In genomic region chr8:126713602-126714145, GRCm38 (mm10) we compare ENCODE assay signal across 22 mouse cellular contexts.
DNase-seq lines count a peak whose midpoint lies in the region; ATAC-seq and TF ChIP-seq lines count a peak whose summit lies in the region.
"Had no signal": no experiment of that assay in that cellular context is flagged by ENCODE, and none has a peak within 500 bp of the region (broad histone marks: within the 10 kb centered on the region; RNA-seq: fewer than 3 reads in every experiment).

No protein-coding gene starts in this region.

- ATAC-seq in embryonic facial prominence, embryonic 11.5 days (replicated peaks; ENCODE audit: insufficient number of reproducible peaks, low FRiP score, low TSS enrichment, low read depth), result no peak
- ATAC-seq in heart, postnatal 0 days (ENCODE audit: insufficient read depth, low read depth), result no peak
- ATAC-seq in activated CD4-positive, CD25-positive, alpha-beta regulatory T cell, adult 4 months, result no peak
- ATAC-seq: hindbrain, embryonic 16.5 days had no signal

- H3K36me3 ChIP-seq in embryonic facial prominence, embryonic 11.5 days (replicated peaks; ENCODE audit: control insufficient read depth, insufficient read depth, low read depth, low read length), result no peaks in the 10 kb centered on the region
- H3K36me3 ChIP-seq in embryonic facial prominence, embryonic 10.5 days (replicated peaks), result no peaks in the 10 kb centered on the region
- H3K36me3 ChIP-seq in heart, postnatal 0 days (replicated peaks; ENCODE audit: control insufficient read depth, insufficient read depth, low read length), result no peaks in the 10 kb centered on the region
- H3K36me3 ChIP-seq: heart, embryonic 10.5 days; hindbrain, embryonic 10.5 days; intestine, embryonic 15.5 days; midbrain, embryonic 12.5 days had no signal

- H3K9ac ChIP-seq in embryonic facial prominence, embryonic 11.5 days (replicated peaks; ENCODE audit: low read length), result no peak overlapping the region
- H3K9ac ChIP-seq in heart, postnatal 0 days (replicated peaks; ENCODE audit: low read depth, low read length), result no peak overlapping the region
- H3K9ac ChIP-seq: intestine, embryonic 15.5 days; midbrain, embryonic 12.5 days had no signal

- no peaks in the 10 kb centered on the region for H3K9me3 ChIP-seq in embryonic facial prominence, embryonic 11.5 days (replicated peaks; ENCODE audit: control insufficient read depth, low read length)
- H3K9me3 ChIP-seq in embryonic facial prominence, embryonic 10.5 days, result no peaks in the 10 kb centered on the region
- H3K9me3 ChIP-seq in heart, postnatal 0 days (replicated peaks; ENCODE audit: control insufficient read depth, low read length), result no peaks in the 10 kb centered on the region
- H3K9me3 ChIP-seq: heart, embryonic 10.5 days; hindbrain, embryonic 10.5 days; intestine, embryonic 15.5 days; midbrain, embryonic 12.5 days had no signal

- no peaks in the 10 kb centered on the region for H3K4me1 ChIP-seq in embryonic facial prominence, embryonic 11.5 days (ENCODE audit: control insufficient read depth, insufficient read depth, low read length)
- peaks cover 10% of the 10 kb centered on the region for H3K4me1 ChIP-seq in embryonic facial prominence, embryonic 10.5 days
- H3K4me1 ChIP-seq in heart, postnatal 0 days (ENCODE audit: control insufficient read depth, insufficient read depth), result peaks cover 12% of the 10 kb centered on the region
- H3K4me1 ChIP-seq: hindbrain, embryonic 10.5 days had no signal

- 54% methylated on average over 8 of the region's 8 CpGs for WGBS in embryonic facial prominence, embryonic 11.5 days
- WGBS in embryonic facial prominence, embryonic 10.5 days, result 66% methylated on average over 8 of the region's 8 CpGs
- WGBS in heart, postnatal 0 days, result 59% methylated on average over 8 of the region's 8 CpGs

- TF ChIP-seq EP300 in heart, postnatal 0 days (IDR thresholded peaks at IDR 0.05; ENCODE audit: low read depth), result no peak

- no peak overlapping the region for H3K4me2 ChIP-seq in embryonic facial prominence, embryonic 11.5 days (ENCODE audit: low read depth, low read length)
- no peak overlapping the region for H3K4me2 ChIP-seq in heart, postnatal 0 days (ENCODE audit: low read depth, low read length)
- H3K4me2 ChIP-seq: intestine, embryonic 15.5 days; midbrain, embryonic 12.5 days had no signal

- no peak overlapping the region for H3K4me3 ChIP-seq in embryonic facial prominence, embryonic 11.5 days (ENCODE audit: low read depth, low read length)
- H3K4me3 ChIP-seq in embryonic facial prominence, embryonic 10.5 days, result no peak overlapping the region
- H3K4me3 ChIP-seq in heart, postnatal 0 days (ENCODE audit: low read depth, low read length), result no peak overlapping the region
- H3K4me3 ChIP-seq: erythroblast, embryonic 14.5 days; heart, embryonic 10.5 days; hindbrain, embryonic 10.5 days; intestine, embryonic 15.5 days; left cerebral cortex, adult 2 months; midbrain, embryonic 12.5 days had no signal

- TF ChIP-seq CTCF in heart, postnatal 0 days (IDR thresholded peaks at IDR 0.05; ENCODE audit: low read depth), result no peak

- DNase-seq in embryonic facial prominence, embryonic 11.5 days (ENCODE audit: low spot score), result peak; percentile 9
- no peak for DNase-seq in embryonic facial prominence, embryonic 10.5 days (ENCODE audit: low spot score)
- DNase-seq in heart, postnatal 0 days (ENCODE audit: low spot score), result peak; percentile 22
- DNase-seq in heart, adult 18-20 months, result no peak
- DNase-seq in retina, embryonic 14.5 days (ENCODE audit: low spot score), result peak; percentile 14
- DNase-seq in retina, postnatal 1 day, result no peak
- peak; percentile 23 for DNase-seq in mesoderm, embryonic 11.5 days (ENCODE audit: low read depth, low spot score)
- DNase-seq: adrenal gland, postnatal 36 days; cerebellum, adult 11-12 months; kidney, adult 9 months; lung, postnatal 10 days; right cerebral cortex, postnatal 14 days; spleen, adult 18-20 months; thymus, postnatal 25 days had no signal

- H3K27ac ChIP-seq in embryonic facial prominence, embryonic 11.5 days (replicated peaks; ENCODE audit: low read depth, low read length), result no peak overlapping the region
- no peak overlapping the region for H3K27ac ChIP-seq in embryonic facial prominence, embryonic 10.5 days (replicated peaks)
- H3K27ac ChIP-seq in heart, postnatal 0 days (ENCODE audit: low read depth), result peak overlapping the region; percentile 25; the same call in 1 of the 2 replicates
- H3K27ac ChIP-seq: heart, embryonic 10.5 days; hindbrain, embryonic 10.5 days; left cerebral cortex, adult 2 months; midbrain, embryonic 12.5 days had no signal

- H3K27me3 ChIP-seq in embryonic facial prominence, embryonic 11.5 days (ENCODE audit: control insufficient read depth, insufficient read depth, low read length), result no peaks in the 10 kb centered on the region
- H3K27me3 ChIP-seq in embryonic facial prominence, embryonic 10.5 days (replicated peaks; ENCODE audit: low read depth, poor library complexity, severe bottlenecking), result no peaks in the 10 kb centered on the region
- no peaks in the 10 kb centered on the region for H3K27me3 ChIP-seq in heart, postnatal 0 days (ENCODE audit: control insufficient read depth, insufficient read depth, low read length)
- H3K27me3 ChIP-seq: intestine, embryonic 15.5 days; midbrain, embryonic 12.5 days had no signal

Comparison
In these comparisons a context has a peak if more than half of its experiments do, and no peak if none do; other contexts are left out.
1. DNase-seq: peak in embryonic facial prominence, embryonic 11.5 days (single experiment), heart, postnatal 0 days (single experiment), retina, embryonic 14.5 days (single experiment) and mesoderm, embryonic 11.5 days (single experiment); none in embryonic facial prominence, embryonic 10.5 days (single experiment), heart, adult 18-20 months (0 of 2) and retina, postnatal 1 day (single experiment).